Mouse (Mus musculus) olfactory bulb, adult 2 months (tissue): ENCODE measurements around the gene Spred3.

ENCODE experiments used
- CTCF ChIP-seq: fragments of 200-500 bp; IDR thresholded peaks from 2 replicates; pipeline ENCODE4 v1.5.1; 2012; ENCODE audit warnings: low read depth, mild to moderate bottlenecking, low read length, moderate library complexity; ENCODE audit not compliant: insufficient read depth
- POLR2A ChIP-seq: fragments of 200-500 bp; IDR thresholded peaks from 2 replicates; pipeline ENCODE4 v1.6.1; 2012; ENCODE audit warnings: mild to moderate bottlenecking, low read depth, low read length, moderate library complexity; ENCODE audit not compliant: insufficient read depth

GRCm38 (mm10) chr7:29162750-29163525 lies 7.3 kb downstream of the Spred3 start:
- no peak for TF ChIP-seq POLR2A
- TF ChIP-seq CTCF = no peak
